Mouse (Mus musculus): Measurements from ENCODE around the gene 4931429L15Rik. TPM values are rescaled to one million over a fixed set of nuclear protein-coding genes. Genes with fewer than 3 reads are reported as not detected.
"Not testable (repeated sequence)": the region's sequence is repeated elsewhere in the genome, so short reads cannot be mapped to it uniquely, and the experiment has no call there.

Gene 4931429L15Rik
- polyA plus RNA-seq, 1 experiment: not detected

- TF ChIP-seq POLR2A (IDR thresholded peaks at IDR 0.05; ENCODE audit: low read depth, low read length) (no peak), CTCF (IDR thresholded peaks at IDR 0.05; ENCODE audit: extremely low read depth, insufficient read length, insufficient replicate concordance, low read depth, low read length) (no peak)
- H3K27ac ChIP-seq (ENCODE audit: insufficient read depth, low read depth, low read length): no peak overlapping the region
- H3K4me3 ChIP-seq (ENCODE audit: low read depth, low read length): no peak overlapping the region
- H3K4me1 ChIP-seq (ENCODE audit: control insufficient read depth, insufficient read depth, insufficient read length, low read length): no peaks in the 10 kb centered on the region
- H3K27me3 ChIP-seq (ENCODE audit: control insufficient read depth, insufficient read depth, low read length): no peaks in the 10 kb centered on the region
- WGBS: 78% methylated on average over 4 of the region's 4 CpGs
- H3K36me3 ChIP-seq (ENCODE audit: control insufficient read depth, insufficient read depth, low read length): no peaks in the 10 kb centered on the region
Observed at GRCm38 (mm10) chr9:46345887-46346665, 26.3 kb upstream of the 4931429L15Rik start.

DNA sequence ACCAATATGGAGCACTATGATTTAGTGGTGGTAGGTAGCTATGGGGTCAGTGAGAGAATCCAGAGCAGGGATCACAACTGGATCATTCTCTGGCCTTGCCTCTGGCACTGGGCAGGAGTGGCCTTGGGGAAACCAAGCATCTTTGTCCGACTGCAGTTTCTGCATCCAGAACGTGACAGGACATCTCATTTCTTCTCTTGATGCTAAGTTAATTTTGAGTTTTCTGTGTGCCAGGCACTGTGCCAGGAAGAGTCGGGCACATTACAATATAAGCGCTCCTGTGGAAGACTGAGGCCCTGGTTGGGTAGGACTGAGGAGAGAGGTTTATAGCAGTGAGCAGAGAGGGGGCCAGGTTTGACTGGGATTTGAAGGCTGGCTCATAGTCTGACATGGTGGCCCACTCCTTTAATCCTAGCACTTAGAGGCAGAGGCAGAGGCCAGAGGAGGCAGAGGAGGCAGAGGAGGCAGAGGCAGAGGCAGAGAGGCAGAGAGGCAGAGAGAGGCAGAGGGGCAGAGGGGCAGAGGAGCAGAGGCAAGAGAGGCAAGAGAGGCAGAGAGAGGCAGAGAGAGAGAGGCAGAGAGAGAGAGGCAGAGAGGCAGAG, 19.4 kb upstream of the 4931429L15Rik start:
- H3K4me1 ChIP-seq (ENCODE audit: control insufficient read depth, insufficient read depth, insufficient read length, low read length): no peaks in the 10 kb centered on the region
- TF ChIP-seq POLR2A (IDR thresholded peaks at IDR 0.05; ENCODE audit: low read depth, low read length) (no peak), CTCF (IDR thresholded peaks at IDR 0.05; ENCODE audit: extremely low read depth, insufficient read length, insufficient replicate concordance, low read depth, low read length) (no peak)
- WGBS: 75% methylated on average over 4 of the region's 4 CpGs
- H3K36me3 ChIP-seq (ENCODE audit: control insufficient read depth, insufficient read depth, low read length): no peaks in the 10 kb centered on the region
- H3K27ac ChIP-seq (ENCODE audit: insufficient read depth, low read depth, low read length): no peak overlapping the region
- no peak overlapping the region for H3K4me3 ChIP-seq (ENCODE audit: low read depth, low read length)
- no peaks in the 10 kb centered on the region; the same call in 1 of the 2 replicates for H3K27me3 ChIP-seq (ENCODE audit: control insufficient read depth, insufficient read depth, low read length)

DNA sequence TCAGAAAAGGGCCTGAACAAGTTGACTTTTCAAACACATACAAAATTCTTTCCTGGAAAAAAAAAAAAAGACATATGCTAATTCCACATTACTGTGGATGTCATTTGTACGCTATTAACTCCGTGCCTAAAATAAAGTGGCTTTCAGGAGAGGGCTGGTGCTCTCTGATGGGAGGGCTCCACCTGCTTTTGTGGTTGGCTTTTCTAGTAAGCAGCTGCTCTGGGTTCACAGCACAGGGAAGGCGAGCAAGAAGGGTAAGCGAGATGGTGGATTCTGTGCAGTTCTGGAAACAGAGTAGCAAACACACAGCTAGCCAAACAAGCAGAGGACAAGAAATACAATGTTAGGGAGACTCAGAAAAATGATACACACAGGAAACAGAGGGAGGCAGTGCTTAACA, 18.6 kb upstream of the 4931429L15Rik start:
- H3K4me3 ChIP-seq (ENCODE audit: low read depth, low read length): no peak overlapping the region
- 57% methylated on average over 4 of the region's 4 CpGs for WGBS
- TF ChIP-seq POLR2A (IDR thresholded peaks at IDR 0.05; ENCODE audit: low read depth, low read length) (no peak), CTCF (IDR thresholded peaks at IDR 0.05; ENCODE audit: extremely low read depth, insufficient read length, insufficient replicate concordance, low read depth, low read length) (no peak)

GRCm38 (mm10) chr9:46337852-46338291, 18.1 kb upstream of the 4931429L15Rik start:
- H3K27me3 ChIP-seq (ENCODE audit: control insufficient read depth, insufficient read depth, low read length): no peaks in the 10 kb centered on the region; the same call in 1 of the 2 replicates
- no peaks in the 10 kb centered on the region for H3K4me1 ChIP-seq (ENCODE audit: control insufficient read depth, insufficient read depth, insufficient read length, low read length)
- TF ChIP-seq CTCF (IDR thresholded peaks at IDR 0.05; ENCODE audit: extremely low read depth, insufficient read length, insufficient replicate concordance, low read depth, low read length): no peak
- no peak for TF ChIP-seq POLR2A (IDR thresholded peaks at IDR 0.05; ENCODE audit: low read depth, low read length)
- no peaks in the 10 kb centered on the region for H3K36me3 ChIP-seq (ENCODE audit: control insufficient read depth, insufficient read depth, low read length)
- no peak overlapping the region for H3K4me3 ChIP-seq (ENCODE audit: low read depth, low read length)
- WGBS: 21% methylated on average over 3 of the region's 3 CpGs
- no peak overlapping the region for H3K27ac ChIP-seq (ENCODE audit: insufficient read depth, low read depth, low read length)

More for the DNA sequence above, 18.6 kb upstream of the 4931429L15Rik start:
- H3K36me3 ChIP-seq (ENCODE audit: control insufficient read depth, insufficient read depth, low read length): no peaks in the 10 kb centered on the region
- no peak overlapping the region for H3K27ac ChIP-seq (ENCODE audit: insufficient read depth, low read depth, low read length)
- H3K27me3 ChIP-seq (ENCODE audit: control insufficient read depth, insufficient read depth, low read length): no peaks in the 10 kb centered on the region; the same call in 1 of the 2 replicates
- H3K4me1 ChIP-seq (ENCODE audit: control insufficient read depth, insufficient read depth, insufficient read length, low read length): no peaks in the 10 kb centered on the region

DNA sequence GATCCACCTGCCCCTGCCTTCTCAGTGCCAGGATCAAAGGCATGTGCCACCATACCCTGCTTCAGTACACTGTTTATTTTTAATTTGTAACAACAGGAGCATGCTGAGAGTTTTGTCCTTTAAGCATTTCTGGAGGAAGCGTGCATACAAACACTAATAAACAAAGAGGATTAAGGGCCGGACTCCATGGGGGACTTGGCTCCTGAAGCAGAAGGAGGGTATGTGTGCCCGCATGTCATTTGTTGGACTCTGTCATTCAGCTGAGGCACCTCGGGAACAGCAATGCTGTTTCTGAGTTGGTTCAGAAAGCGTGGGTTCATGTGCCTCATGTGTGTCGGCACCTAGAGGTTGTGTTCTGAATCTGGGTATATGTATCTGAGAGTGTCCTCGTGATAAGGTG, 17.5 kb upstream of the 4931429L15Rik start:
- H3K4me3 ChIP-seq (ENCODE audit: low read depth, low read length): no peak overlapping the region
- H3K4me1 ChIP-seq (ENCODE audit: control insufficient read depth, insufficient read depth, insufficient read length, low read length): no peaks in the 10 kb centered on the region
- TF ChIP-seq CTCF (IDR thresholded peaks at IDR 0.05; ENCODE audit: extremely low read depth, insufficient read length, insufficient replicate concordance, low read depth, low read length) (no peak), POLR2A (IDR thresholded peaks at IDR 0.05; ENCODE audit: low read depth, low read length) (no peak)
- no peaks in the 10 kb centered on the region; the same call in 1 of the 2 replicates for H3K27me3 ChIP-seq (ENCODE audit: control insufficient read depth, insufficient read depth, low read length)
- no peaks in the 10 kb centered on the region for H3K36me3 ChIP-seq (ENCODE audit: control insufficient read depth, insufficient read depth, low read length)
- no peak overlapping the region for H3K27ac ChIP-seq (ENCODE audit: insufficient read depth, low read depth, low read length)
- WGBS: 61% methylated on average over 7 of the region's 7 CpGs

GRCm38 (mm10) chr9:46336294-46336693, 16.5 kb upstream of the 4931429L15Rik start:
- WGBS: 75% methylated on average over 13 of the region's 14 CpGs
- not testable (repeated sequence) for H3K36me3 ChIP-seq (ENCODE audit: control insufficient read depth, insufficient read depth, low read length); H3K27me3 ChIP-seq (ENCODE audit: control insufficient read depth, insufficient read depth, low read length); H3K4me1 ChIP-seq (ENCODE audit: control insufficient read depth, insufficient read depth, insufficient read length, low read length); H3K27ac ChIP-seq (ENCODE audit: insufficient read depth, low read depth, low read length); H3K4me3 ChIP-seq (ENCODE audit: low read depth, low read length)

DNA sequence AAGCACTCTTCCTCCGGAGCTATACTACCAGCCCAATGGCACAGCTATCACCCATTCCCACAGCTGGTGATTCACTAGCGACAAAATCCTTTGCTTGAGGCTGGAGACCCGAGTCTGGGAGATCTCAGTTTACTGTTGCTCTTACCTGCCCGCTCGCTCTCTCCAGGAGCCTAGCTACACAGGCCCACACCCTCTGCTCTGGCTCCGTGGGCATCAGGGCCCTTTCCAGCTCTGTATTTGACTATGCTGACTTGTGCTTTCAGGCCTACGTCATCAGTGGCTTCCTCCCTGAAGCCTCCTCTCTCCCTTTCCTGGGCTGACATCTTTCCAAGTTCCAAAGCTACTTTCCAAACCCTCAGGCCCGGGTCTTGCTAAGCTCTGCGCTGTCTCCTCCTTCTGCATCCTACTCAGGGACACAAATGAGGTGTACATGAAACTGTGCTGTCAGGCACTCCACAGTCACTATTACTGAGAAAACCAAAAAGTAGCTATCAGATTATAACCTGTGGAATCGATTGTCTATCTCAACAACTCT, 15.7 kb upstream of the 4931429L15Rik start:
- Histone ChIP-seq H3K27ac (ENCODE audit: insufficient read depth, low read depth, low read length) (no peak overlapping the region), H3K4me1 (ENCODE audit: control insufficient read depth, insufficient read depth, insufficient read length, low read length) (no peaks in the 10 kb centered on the region), H3K36me3 (ENCODE audit: control insufficient read depth, insufficient read depth, low read length) (no peaks in the 10 kb centered on the region), H3K4me3 (ENCODE audit: low read depth, low read length) (no peak overlapping the region), H3K27me3 (ENCODE audit: control insufficient read depth, insufficient read depth, low read length) (no peaks in the 10 kb centered on the region; the same call in 1 of the 2 replicates)
- no peak for TF ChIP-seq POLR2A (IDR thresholded peaks at IDR 0.05; ENCODE audit: low read depth, low read length)
- no peak for TF ChIP-seq CTCF (IDR thresholded peaks at IDR 0.05; ENCODE audit: extremely low read depth, insufficient read length, insufficient replicate concordance, low read depth, low read length)
- 75% methylated on average over 10 of the region's 10 CpGs for WGBS
